Mouse (Mus musculus) adrenal gland, postnatal 14 days (tissue): ENCODE measurements at regions not wholly inside any gene's neighbourhood (a gene's known extent, or its start where the extent isn't known, plus 50 kb on each side); places are given as distances from the start of the nearest gene placed in this dataset.

Experiments used
- DNase-seq: peaks from one replicate; pipeline ENCODE4 v3.0.0; 2021; ENCODE audit warnings: mixed read lengths

DNA sequence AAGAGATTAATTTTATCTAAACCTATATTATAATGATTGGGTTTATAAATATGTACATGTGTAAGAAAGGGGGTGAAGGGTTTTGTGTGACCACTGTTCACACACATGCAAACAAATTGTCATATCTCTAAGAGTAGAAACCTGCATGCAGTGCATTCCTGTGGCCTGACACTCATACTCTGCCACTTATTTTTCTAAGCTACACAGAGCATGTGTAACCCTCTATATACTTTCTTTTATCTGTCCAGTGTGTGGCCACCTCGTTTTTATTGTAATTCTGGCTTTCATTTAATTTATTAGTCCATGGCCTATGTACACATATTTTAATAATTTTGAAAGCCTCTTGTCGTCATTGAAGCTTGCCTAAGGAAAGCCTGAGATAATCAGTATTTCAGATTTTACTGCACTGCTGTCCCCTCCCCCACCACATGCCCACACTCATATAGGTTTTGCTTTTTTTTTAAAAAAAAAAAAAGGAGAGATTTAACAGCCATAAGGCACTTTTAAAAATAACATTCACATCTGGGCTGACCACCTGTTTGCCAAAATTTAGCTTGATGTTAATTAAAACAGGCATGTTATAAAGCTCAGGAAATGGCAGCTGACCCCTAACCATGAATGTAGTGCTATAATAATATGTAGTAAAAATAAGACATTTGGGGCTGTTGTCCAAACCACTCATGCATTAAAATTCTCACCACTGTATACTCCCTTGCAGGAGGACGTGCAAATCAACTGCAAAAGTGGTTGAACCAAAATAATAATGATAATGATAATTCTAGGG, 410.7 kb upstream of the Clint1 start:
- no peak for DNase-seq

DNA sequence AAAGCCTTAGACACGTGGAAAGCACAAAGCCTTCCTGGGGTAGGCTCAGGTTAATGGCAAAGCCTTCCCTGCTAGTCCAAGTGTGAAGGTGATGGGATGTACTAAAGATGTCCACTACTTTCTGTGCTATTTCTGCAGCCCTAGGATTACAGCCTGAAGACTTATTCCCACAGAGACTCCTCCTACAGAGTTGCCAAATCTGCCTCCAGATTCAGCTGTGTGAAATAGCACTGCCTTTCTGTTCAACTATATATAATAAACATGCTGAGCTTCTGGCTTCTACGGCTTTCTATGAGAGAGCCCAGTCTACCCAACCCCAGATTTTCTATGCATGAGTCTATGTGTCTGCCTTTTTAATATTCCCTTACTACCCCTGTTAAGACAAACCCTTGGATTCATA, 405.3 kb upstream of the Clint1 start:
- no peak for DNase-seq

DNA sequence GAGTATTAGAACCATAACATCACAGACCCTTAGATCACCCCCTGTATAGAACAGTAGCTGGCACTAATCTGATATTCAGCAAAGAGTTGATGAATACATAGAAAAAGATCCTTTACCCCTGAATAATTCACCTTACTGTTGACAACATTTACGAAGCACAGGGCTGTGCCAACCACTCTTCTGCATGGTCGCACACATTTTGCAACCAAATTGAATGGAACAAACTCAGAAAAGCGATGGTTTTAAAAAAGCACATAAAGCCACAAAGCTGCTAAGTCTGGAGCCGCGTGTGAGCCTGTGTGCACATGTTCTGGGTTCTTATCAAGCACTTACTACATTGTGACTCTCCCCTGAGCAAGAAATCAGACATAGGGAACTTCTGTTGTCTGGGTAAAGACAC, 397.6 kb upstream of the Clint1 start:
- DNase-seq: no peak

DNA sequence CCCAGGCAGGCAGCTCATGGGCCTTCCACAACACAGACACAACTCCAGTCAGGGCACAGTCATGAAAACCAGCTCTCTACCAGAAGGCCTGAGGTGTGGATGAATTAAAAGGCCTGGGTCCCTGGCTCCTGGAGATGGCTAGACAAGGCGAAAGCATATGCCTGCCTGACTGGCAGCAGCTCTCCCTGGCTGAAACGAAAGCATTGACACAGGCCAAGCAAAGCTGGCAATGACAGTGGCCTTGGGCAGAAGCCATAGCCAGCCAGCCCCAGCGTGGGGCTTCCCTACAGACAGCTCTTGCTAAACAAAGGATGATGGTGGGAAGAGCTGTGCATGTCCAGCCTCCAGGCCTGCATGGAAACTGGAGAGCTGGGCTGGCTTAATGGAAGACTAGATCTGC, 396.9 kb upstream of the Clint1 start:
- DNase-seq: peak; percentile 59

DNA sequence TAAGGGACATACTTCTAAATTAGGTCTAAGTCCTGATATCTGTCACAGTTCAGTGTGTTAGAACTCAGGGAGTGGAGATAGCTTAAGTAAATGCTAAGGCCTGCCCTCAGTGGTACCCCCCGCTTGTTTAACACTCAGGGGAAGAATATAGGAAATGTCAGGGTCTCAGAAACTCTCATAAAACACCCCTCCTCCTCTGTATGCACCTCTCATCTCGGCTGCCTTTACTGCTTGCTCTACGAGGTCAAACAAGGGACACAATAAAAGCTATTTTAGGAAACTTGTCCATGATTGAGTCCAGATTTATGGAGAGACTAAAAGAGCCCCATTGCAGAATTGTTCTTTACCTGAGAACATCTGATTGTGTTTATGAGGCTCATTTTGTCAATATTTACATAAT, 395.1 kb upstream of the Clint1 start:
- DNase-seq: no peak

DNA sequence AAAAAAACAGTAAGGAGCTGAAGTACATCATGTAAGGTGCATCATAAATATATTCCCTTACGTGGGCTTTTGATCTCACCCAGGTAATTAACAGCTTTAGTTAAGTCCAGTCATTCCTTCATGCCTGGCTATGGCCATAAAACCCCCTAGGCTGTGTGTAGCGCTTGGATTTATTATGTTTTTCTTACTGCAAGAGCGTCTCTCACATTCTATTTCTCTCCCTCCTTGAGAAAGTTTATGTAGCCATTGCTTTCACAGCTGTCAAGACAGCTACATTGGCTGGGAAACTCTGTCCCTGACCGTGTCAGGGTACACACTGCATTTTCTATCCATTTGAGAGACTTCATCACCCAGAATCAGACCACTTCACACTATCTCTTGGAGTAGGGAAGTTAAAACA, 394.3 kb upstream of the Clint1 start:
- no peak for DNase-seq

DNA sequence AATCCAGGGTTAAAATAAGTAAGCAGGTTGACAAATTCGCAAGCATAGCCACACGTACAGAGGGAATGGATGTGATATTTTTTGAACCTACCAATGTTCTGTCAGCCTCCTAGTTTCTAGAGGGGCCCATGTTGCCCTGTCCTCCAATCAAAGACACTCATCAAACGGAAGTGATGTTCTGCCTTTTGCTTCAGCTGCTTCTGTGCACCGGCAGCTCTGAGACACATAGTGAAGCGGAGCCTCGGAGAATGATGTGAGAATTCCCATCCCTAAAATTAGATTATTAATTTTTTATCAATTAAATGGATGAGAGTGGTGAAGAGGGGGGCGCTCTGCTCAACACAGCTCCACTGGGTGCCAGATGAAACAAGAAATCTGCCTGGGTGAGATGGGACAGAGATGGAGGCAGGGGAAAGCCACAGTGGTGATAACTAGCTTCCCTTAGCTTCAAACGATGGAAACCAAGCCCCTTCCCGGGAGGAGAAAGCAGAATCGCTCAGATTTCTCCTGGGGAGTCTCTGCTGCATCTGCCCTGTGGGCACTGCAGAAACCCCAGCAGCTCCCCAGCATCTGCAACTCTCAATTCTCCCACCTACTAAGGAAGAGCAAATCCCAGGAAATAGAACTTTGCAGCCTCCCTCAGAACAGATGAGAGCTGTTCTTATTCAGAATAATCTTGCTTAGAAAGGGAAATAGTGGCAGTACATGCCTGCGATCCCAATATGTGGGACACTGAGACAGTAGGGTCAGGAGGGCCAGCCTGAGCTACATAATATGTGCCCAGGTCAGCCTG, 391.7 kb upstream of the Clint1 start:
- no peak for DNase-seq

DNA sequence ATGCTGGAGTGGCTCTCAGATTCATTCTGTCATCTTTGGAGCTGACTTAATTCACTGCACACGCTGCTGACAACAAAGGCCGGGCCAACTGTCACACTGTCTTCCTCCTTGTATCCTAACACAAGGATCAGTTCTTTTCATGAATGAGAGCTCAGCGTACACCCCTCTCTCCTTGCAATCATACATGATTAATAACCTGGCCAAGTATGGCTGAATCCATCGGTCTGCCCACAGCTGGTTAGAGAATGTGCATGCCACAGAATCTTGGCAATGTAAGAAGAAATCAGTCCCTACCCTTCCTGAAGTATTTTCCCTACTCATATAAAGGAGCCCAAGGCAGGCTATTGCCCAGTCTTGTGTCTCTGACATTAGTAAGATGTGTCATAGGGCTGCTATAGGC, 387.4 kb upstream of the Clint1 start:
- DNase-seq: no peak

DNA sequence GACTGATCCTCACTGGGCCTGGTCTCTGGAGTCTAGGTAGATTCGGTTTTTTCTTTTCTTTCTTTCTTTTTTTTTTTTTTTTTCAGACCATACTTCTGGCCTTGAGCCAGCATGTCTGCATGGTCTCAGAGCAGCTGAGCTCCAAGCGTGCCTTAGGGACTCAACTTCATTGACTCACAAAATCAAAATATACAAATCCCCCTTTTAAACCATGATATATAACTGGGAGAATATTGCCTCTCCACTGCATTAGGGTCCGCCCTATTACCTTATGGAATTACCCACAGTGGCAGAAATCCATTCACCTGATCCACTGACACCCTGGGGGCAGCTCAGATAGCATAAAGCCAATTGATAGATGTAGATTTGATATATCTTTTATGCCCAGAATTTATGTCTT, 385.5 kb upstream of the Clint1 start:
- no peak for DNase-seq

DNA sequence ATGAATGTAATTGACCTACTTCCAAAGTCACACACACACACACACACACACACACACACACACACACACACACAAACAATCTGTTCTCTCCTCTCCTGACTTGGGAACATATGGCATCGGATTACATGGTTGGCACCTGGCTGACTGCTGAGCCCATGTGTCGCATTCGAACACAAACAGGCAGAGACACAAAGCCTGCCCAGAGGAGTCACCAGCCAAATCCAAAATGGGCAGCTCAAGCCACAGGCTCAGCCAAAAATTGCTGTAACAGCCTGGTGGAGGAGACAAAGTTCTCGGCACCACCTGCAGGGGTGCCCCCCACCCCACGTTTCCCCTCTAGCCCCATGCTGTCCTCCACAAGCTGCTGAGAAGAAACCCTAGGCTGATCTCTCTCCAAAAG, 379.7 kb upstream of the Clint1 start:
- peak; percentile 18 for DNase-seq

DNA sequence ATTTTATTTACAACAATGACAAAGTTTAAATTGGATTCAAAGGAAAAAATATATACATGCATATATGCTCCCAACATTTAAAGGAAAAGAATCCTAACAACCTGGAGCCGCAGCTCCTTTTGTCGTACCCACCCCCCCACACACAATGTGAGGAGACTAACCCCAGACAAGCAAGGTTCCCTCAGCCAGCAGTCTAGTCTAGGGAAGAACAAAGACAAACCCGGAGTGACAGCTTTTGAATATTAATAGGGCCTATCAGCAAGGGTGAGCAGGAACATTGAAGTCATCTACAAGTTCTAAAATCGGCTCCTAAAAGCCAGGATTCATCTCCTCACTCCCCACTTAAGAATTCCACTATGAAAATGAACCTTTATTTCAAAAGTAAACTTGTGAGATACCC, 374.9 kb upstream of the Clint1 start:
- no peak for DNase-seq

DNA sequence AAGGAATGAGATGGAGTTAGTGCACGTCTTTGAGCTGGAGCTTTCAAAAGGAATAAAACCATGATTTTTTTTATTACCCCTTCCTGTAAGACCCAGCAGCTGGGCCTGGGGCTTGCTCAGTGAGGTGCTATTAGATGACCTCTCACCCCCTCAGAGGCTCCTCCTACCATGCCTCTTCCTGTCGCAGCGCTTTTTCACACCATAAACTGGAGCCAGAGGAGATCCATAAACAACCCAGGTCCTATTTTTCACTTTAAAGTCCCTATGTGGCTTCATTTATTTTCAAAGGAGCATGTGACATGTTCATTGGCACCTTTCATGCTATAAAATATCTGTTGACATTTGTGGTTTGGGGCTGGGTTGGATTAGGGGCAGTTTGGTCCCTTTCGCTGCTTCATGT, 365.9 kb upstream of the Clint1 start:
- no peak for DNase-seq

DNA sequence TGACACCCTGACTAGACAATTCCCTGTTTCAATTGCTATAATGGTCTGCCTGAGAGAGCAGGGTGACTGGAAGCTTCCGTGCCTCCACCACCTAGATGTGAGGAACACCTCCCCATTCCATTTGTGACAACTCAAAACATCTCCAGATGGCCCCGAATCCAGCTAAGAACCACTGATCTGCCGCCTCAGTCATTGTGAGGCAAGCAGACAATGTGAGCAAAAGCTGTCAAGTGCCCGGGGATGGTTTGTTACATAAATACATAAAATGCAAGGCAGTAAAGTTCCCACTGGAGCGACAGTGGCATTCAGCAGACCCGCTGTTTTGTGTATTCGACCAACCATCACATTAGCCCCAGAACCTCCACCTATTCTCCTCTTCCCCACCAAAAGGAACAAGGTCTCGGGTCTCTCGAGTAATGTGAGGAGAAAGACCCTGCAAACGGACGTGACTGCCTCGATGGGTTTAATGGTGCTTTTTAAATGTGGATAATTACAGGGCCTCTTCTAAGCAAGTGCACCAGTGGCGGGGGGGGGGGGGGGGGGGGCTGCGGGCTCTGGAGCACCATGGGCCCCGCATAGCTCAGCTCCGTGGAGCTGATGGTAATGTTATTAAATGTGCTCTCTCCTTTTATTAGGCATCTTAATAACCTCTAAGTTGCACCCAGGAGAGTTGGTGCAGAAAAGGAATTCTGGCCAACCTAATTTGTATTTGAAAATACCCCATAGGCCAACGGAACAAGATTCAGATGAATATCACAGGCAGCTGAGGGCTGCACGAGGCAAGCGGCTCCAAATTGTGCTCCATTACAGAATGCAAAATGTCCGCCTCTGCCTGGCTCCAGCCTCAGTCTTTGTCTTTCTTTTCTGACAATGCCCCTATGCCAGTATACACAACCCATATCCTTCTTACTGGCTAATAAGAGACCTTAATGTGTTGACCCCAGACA, 360.6 kb upstream of the Clint1 start:
- DNase-seq: no peak

DNA sequence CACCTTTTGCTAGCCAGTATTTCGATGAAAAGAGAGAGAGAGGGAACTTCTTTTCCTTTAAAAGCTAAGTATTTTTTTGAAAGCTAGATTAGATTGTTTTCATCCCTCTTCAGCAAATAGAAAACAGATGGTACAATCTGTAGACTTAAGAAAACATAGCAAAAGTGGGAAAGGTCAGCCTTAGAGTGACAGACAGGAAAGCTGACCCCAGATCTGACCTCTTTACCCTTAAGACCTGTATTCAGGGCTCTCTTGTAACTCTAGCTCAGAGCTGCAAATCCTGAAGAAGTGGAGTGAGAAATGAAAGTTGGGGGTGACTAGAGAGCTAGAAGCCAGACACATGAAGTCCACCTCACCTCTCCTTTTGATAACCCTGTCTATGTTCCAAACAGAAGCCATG, 356.6 kb upstream of the Clint1 start:
- DNase-seq: no peak

DNA sequence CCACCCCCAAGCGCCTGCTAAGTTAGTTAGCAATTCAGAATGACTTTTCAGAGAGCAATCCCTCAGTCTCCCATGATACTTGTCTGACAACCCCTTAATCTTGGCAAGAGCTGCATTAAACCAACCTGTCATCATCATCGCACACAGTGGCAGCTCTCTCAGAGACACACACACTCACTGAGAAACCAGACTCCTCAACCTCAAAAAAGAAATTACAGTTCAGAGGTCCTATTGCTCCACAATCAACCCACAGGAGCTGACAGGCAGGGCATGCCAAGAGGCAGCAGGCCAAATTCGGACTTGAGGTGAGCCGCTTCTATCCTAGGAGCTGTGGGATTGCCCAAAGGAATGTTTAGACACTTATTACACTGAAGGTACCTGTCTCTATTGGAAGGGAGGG, 343.3 kb upstream of the Clint1 start:
- peak; percentile 65 for DNase-seq

DNA sequence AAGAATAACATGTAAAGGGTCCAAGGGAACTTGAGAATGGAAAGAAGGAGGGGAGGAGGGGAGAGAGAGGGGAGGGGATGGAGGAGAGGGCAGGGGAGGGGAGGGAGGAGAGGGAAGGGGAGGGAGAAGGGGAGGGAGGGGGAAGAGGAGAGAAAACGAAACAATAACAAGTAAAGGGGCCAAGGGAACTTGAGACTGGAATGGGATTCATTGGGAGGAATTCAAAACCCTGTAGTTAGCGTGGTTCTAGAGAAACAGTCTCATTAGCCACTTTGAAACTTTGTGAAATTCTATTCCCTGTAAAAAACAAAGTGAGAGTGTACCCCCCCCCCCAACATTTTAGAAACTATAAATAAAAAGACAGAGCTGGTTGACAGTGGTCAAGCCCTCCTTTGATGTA, 342.6 kb upstream of the Clint1 start:
- no peak for DNase-seq

DNA sequence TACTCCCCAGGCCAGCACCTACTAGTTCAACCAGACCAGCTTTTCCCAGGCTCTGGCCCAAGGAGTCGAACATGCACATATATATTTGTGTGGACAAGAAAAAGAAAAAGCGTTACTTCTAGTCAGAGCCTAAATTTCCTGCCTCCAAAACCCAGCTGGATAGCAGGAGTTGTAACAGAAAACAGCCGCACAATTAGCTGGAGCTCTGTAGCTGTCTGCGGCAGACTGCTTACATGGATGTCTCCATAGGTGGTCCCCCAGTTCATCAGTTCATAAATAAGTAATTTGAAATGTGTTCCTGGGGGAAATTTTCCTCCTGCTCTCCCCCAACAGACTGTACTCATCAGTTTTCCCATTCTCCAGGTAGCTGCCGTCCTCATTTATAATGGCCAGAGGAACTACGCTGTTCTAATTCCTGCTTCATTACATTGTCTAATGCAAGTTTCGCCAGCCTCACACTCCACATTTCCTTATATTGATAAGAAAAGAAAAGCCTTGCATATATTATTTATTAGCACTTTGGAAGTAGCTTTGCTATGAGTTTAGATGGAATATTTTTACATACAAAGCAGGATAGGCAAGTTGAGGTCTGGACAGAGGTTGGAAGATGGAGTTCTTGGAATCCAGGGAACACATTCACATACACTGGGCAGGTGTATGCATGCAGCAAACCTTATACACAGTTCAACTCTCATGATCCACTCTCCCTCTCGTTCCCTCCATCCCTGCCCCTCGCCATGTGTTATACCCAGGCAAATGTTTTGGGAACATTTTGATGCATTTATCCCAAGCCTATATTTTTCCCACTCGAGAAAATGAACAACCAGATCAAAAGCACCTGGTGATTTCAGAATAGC, 337.2 kb upstream of the Clint1 start:
- DNase-seq: no peak

DNA sequence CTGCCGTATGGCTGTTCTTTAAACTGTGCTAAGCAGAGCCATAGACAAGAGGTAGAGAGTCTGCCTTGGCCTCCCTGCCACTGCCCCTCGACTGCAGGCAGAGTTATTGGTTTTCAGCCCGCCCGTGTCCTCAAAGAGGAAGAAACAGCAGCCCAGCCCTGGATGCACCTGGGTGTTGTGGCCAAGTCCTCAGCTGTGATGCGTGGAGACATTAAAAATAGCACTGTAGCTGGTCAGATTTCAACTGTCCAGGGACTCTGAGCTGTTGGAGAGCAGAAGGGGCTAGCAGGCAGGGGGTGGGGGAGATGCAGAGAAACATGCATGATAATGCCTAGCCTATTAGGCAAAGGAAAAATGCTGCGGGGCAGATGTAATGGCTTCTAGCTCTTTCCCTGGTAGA, 327.1 kb upstream of the Clint1 start:
- no peak for DNase-seq

DNA sequence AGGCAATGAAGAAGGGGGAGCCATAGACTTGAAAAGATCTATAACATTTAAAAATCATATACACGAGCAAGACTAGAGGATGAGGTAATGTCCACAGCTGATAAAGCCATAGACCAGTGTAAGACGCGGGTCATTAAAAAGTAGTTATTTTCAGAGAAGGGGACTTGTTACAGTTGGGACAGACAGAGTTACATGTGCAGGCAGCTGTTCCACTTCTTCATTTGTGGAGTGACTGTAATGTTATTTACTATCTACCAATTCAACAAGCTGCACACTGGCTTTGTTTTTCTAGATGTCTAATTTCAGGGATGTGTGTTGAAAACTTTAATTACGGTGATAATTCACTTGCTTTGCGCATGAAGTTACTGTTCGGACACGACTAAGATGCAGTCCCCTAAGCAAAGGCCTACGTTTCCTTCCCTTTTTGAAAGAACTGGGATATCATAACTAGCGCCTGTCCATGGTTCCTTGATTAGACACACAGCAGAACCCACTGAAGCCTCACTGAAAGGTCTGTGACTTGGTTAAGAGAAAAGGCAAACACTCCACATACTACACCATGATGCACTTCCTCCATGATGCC, 320.7 kb upstream of the Clint1 start:
- no peak for DNase-seq

DNA sequence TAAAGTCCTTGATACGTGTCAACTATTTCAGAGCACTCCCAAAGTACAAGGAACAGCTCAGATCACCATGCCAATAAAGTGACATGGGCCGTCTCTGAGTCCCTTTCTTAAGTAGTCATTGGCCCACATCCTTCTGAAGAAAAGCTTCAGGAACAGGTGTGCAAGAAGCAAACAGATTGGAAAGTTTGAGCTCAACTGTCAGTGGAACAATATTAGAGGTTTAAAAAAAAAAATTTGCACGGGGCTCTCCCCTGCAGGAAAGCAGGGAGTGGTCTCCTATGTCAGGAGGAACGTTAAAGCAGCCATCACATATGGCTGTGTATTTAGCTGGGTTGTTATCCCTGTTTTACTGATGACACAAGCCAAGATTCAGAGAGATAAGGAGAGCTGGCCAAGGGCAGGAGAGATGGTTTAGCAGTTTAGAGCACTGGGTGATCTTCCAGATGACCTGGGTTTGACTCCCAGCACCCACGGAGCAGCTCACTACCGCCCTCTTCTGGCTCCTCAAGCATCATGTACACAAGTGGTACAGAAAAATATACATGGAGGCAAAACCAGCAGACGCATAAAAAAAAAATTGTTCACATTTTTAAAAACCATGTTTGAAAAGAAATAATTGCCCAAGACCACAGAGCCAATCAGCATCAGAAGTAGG, 318.3 kb upstream of the Clint1 start:
- DNase-seq: peak; percentile 34

DNA sequence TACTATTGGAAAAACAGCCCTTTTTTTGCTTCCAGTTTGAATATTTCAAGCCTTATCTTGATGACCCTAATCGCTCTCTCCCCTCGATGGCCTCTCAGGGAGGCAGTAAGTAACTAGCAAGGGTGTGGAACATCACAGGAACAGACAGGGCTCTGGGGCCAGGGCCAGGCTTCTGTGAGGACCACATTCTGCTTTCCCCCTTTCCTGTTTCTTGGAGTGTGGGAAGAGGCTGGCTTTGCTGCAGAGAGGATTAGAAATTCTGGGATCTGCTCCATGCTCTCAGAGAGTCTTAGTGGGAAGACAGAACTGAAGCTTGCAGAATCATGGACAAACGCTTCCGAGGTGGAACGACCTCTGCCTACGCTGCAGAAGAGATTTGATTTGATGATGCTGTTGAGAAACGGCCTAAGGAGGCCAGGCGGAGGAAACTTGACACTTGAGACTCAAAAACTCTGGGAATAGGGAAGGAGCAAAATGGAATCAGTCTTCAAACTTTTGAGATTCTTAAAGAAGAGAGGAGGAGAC, 316.3 kb upstream of the Clint1 start:
- DNase-seq: no peak
